Mouse (Mus musculus) C2C12 (cell line): Measurements from ENCODE around the gene Sult2b1. TPM values are rescaled to one million over a fixed set of nuclear protein-coding genes. Genes with fewer than 3 reads are reported as not detected.

ENCODE experiments used
- H3K27me3 ChIP-seq: one replicate; pipeline ENCODE4 v1.6.1; 2011; ENCODE audit not compliant: control insufficient read depth, insufficient read depth, insufficient read length
- H3K36me3 ChIP-seq: one replicate; pipeline ENCODE4 v1.6.1; 2011; ENCODE audit not compliant: control insufficient read depth, insufficient read depth
- H3K4me3 ChIP-seq: one replicate; pipeline ENCODE4 v1.5.1; 2011; ENCODE audit warnings: mild to moderate bottlenecking, control low read depth; ENCODE audit not compliant: poor library complexity, insufficient read depth, severe bottlenecking
- H3K79me2 ChIP-seq: one replicate; pipeline ENCODE4 v1.6.1; 2011; ENCODE audit not compliant: control insufficient read depth, insufficient read depth
- H3K79me3 ChIP-seq: one replicate; pipeline ENCODE4 v1.6.1; 2011; ENCODE audit warnings: low read depth, control low read depth
- H3ac ChIP-seq: one replicate; pipeline ENCODE3; 2011; ENCODE audit warnings: low read depth; ENCODE audit not compliant: control insufficient read depth, insufficient read length
- CEBPB ChIP-seq: IDR thresholded peaks from one replicate; pipeline ENCODE4 v1.6.1; 2011; ENCODE audit warnings: low read depth, mild to moderate bottlenecking, control low read depth, moderate library complexity
- CTCF ChIP-seq: IDR thresholded peaks from one replicate; pipeline ENCODE4 v1.5.1; 2011; ENCODE audit not compliant: control insufficient read depth, insufficient read depth, insufficient read length
- FOSL1 ChIP-seq: IDR thresholded peaks from one replicate; pipeline ENCODE4 v1.8.0; 2011; ENCODE audit warnings: mild to moderate bottlenecking, low read length; ENCODE audit not compliant: poor library complexity, insufficient read depth, severe bottlenecking
- MAX ChIP-seq: IDR thresholded peaks from one replicate; pipeline ENCODE4 v1.6.1; 2011; ENCODE audit warnings: mild to moderate bottlenecking, control low read depth
- MYOD1 ChIP-seq: IDR thresholded peaks from one replicate; pipeline ENCODE4 v1.6.1; 2011; ENCODE audit warnings: low read depth; ENCODE audit not compliant: control insufficient read depth, insufficient read length
- MYOG ChIP-seq: IDR thresholded peaks from one replicate; pipeline ENCODE4 v1.6.1; 2011; ENCODE audit not compliant: control insufficient read depth, insufficient read length; ENCODE audit errors: extremely low read depth
- USF1 ChIP-seq: IDR thresholded peaks from one replicate; pipeline ENCODE4 v1.6.1; 2011; ENCODE audit warnings: low read depth, mild to moderate bottlenecking, control low read depth, moderate library complexity
- polyA plus RNA-seq: library from polyadenylated mRNA; unstranded; fragments of >200 nt; fragmentation: generic; extraction: Trizol; gene quantifications from one replicate; pipeline ENCODE4 v1.2.1, GENCODE M21; 2012; ENCODE audit warnings: missing spikeins

The Sult2b1 gene
- polyA plus RNA-seq, 1 experiment, result 0.13 TPM

GRCm38 (mm10) chr7:45759400-45759799 is 25.1 kb downstream of the Sult2b1 start:
- TF ChIP-seq MYOG (no peak), MYOD1 (no peak), CEBPB (no peak), CTCF (no peak), MAX (no peak), FOSL1 (no peak), USF1 (no peak)

GRCm38 (mm10) chr7:45755703-45756102 is 28.8 kb downstream of the Sult2b1 start:
- H3K36me3 ChIP-seq, result no peaks in the 10 kb centered on the region
- peaks cover 21% of the 10 kb centered on the region for H3K27me3 ChIP-seq
- no peaks in the 10 kb centered on the region for H3K79me3 ChIP-seq
- TF ChIP-seq CTCF (no peak), MYOD1 (no peak), CEBPB (no peak), USF1 (no peak), MYOG (no peak), FOSL1 (no peak), MAX (no peak)
- no peak overlapping the region for H3K4me3 ChIP-seq
- no peaks in the 10 kb centered on the region for H3K79me2 ChIP-seq
- no peak overlapping the region for H3ac ChIP-seq

More at GRCm38 (mm10) chr7:45759400-45759799, 25.1 kb downstream of the Sult2b1 start:
- no peaks in the 10 kb centered on the region for H3K36me3 ChIP-seq
- H3K79me2 ChIP-seq, result no peaks in the 10 kb centered on the region
- H3K27me3 ChIP-seq, result peaks cover 24% of the 10 kb centered on the region
- no peak overlapping the region for H3ac ChIP-seq
- H3K79me3 ChIP-seq, result no peaks in the 10 kb centered on the region
- H3K4me3 ChIP-seq, result no peak overlapping the region

GRCm38 (mm10) chr7:45750162-45750561 is 34.3 kb downstream of the Sult2b1 start:
- Histone ChIP-seq H3ac (no peak overlapping the region), H3K27me3 (no peaks in the 10 kb centered on the region), H3K79me3 (no peaks in the 10 kb centered on the region), H3K4me3 (no peak overlapping the region), H3K36me3 (no peaks in the 10 kb centered on the region), H3K79me2 (no peaks in the 10 kb centered on the region)
- TF ChIP-seq CTCF (no peak), MAX (no peak), FOSL1 (no peak), CEBPB (no peak), MYOG (no peak), MYOD1 (no peak), USF1 (no peak)

GRCm38 (mm10) chr7:45749401-45749800 is 35.1 kb downstream of the Sult2b1 start:
- no peak overlapping the region for H3K4me3 ChIP-seq
- no peaks in the 10 kb centered on the region for H3K36me3 ChIP-seq
- no peaks in the 10 kb centered on the region for H3K79me3 ChIP-seq
- H3ac ChIP-seq, result no peak overlapping the region
- TF ChIP-seq CTCF (no peak), FOSL1 (no peak)
- no peaks in the 10 kb centered on the region for H3K79me2 ChIP-seq
- H3K27me3 ChIP-seq, result no peaks in the 10 kb centered on the region

GRCm38 (mm10) chr7:45748110-45748509 is 36.4 kb downstream of the Sult2b1 start:
- TF ChIP-seq MAX (no peak), FOSL1 (no peak), MYOD1 (no peak), CEBPB (no peak), CTCF (no peak), MYOG (no peak), USF1 (no peak)
- no peak overlapping the region for H3ac ChIP-seq
- H3K4me3 ChIP-seq, result no peak overlapping the region

GRCm38 (mm10) chr7:45747450-45747849 is 37.0 kb downstream of the Sult2b1 start:
- Histone ChIP-seq H3K27me3 (no peaks in the 10 kb centered on the region), H3K79me3 (no peaks in the 10 kb centered on the region), H3K4me3 (no peak overlapping the region), H3K79me2 (no peaks in the 10 kb centered on the region), H3ac (no peak overlapping the region), H3K36me3 (no peaks in the 10 kb centered on the region)
- TF ChIP-seq MYOD1, result no peak
- no peak for TF ChIP-seq CTCF
- TF ChIP-seq MYOG, result no peak
- TF ChIP-seq MAX, result no peak
- TF ChIP-seq FOSL1, result no peak
- no peak for TF ChIP-seq CEBPB
- TF ChIP-seq USF1, result no peak

More at GRCm38 (mm10) chr7:45748110-45748509, 36.4 kb downstream of the Sult2b1 start:
- Histone ChIP-seq H3K27me3 (no peaks in the 10 kb centered on the region), H3K79me3 (no peaks in the 10 kb centered on the region), H3K36me3 (no peaks in the 10 kb centered on the region), H3K79me2 (no peaks in the 10 kb centered on the region)
